In genomic region chr4:106907701-106908425, GRCm38 (mm10) we compare ENCODE assay signal across 8 mouse cellular contexts. TPM values are rescaled to one million over a fixed set of nuclear protein-coding genes. Genes with fewer than 3 reads are reported as not detected.
DNase-seq lines count a peak whose midpoint lies in the region; ATAC-seq lines count a peak whose summit lies in the region.

No protein-coding gene starts in this region.

- no peak overlapping the region for H3K9ac ChIP-seq in kidney, embryonic 14.5 days (ENCODE audit: low read depth, low read length)
- H3K9ac ChIP-seq in stomach, embryonic 16.5 days (ENCODE audit: low read length) = peak overlapping the region; percentile 54

- DNase-seq in heart, embryonic 10.5 days (ENCODE audit: low spot score) = peak; percentile 83
- peak; percentile 71 for DNase-seq in lung, postnatal 10 days
- DNase-seq in layer of hippocampus, postnatal 14 days (ENCODE audit: low spot score in 2 of 2) = no peak
- no peak for DNase-seq in cerebellum, adult 11 months

- H3K4me3 ChIP-seq in heart, embryonic 10.5 days = peak overlapping the region; percentile 100
- H3K4me3 ChIP-seq in kidney, embryonic 14.5 days (ENCODE audit: low read length) = peak overlapping the region; percentile 18; the same call in 1 of the 2 replicates
- 0 out of 2 replicates have a peak overlapping the region, but pooled peaks have one; percentile 4 for H3K4me3 ChIP-seq in stomach, embryonic 16.5 days (replicated peaks; ENCODE audit: low read length)

- WGBS in heart, embryonic 10.5 days = 3% methylated on average over 17 of the region's 17 CpGs
- WGBS in kidney, embryonic 14.5 days = 3% methylated on average over 17 of the region's 17 CpGs
- WGBS in stomach, embryonic 16.5 days = 15% methylated on average over 17 of the region's 17 CpGs

- H3K36me3 ChIP-seq in heart, embryonic 10.5 days = 0 out of 2 replicates have a peak, but pooled peaks cover under 1% of the 10 kb centered on the region
- H3K36me3 ChIP-seq in kidney, embryonic 14.5 days (ENCODE audit: control insufficient read depth, insufficient read depth, low read length) = no peaks in the 10 kb centered on the region
- H3K36me3 ChIP-seq in stomach, embryonic 16.5 days (ENCODE audit: control insufficient read depth, insufficient read depth, low read length) = no peaks in the 10 kb centered on the region

- H3K4me2 ChIP-seq in kidney, embryonic 14.5 days (replicated peaks; ENCODE audit: low read depth, low read length) = peak overlapping the region; percentile 31
- H3K4me2 ChIP-seq in stomach, embryonic 16.5 days (ENCODE audit: low read depth, low read length) = peak overlapping the region; percentile 97

- no peaks in the 10 kb centered on the region for H3K27me3 ChIP-seq in heart, embryonic 10.5 days (ENCODE audit: insufficient read depth, poor library complexity, severe bottlenecking)
- H3K27me3 ChIP-seq in kidney, embryonic 14.5 days (ENCODE audit: control insufficient read depth, insufficient read depth, low read length) = no peaks in the 10 kb centered on the region
- H3K27me3 ChIP-seq in stomach, embryonic 16.5 days (ENCODE audit: control insufficient read depth, insufficient read depth, low read length) = no peaks in the 10 kb centered on the region

- H3K4me1 ChIP-seq in heart, embryonic 10.5 days = peaks cover 56% of the 10 kb centered on the region
- H3K4me1 ChIP-seq in kidney, embryonic 14.5 days (ENCODE audit: control insufficient read depth, insufficient read depth, low read length) = peaks cover 29% of the 10 kb centered on the region
- peaks cover 29% of the 10 kb centered on the region for H3K4me1 ChIP-seq in stomach, embryonic 16.5 days (ENCODE audit: control insufficient read depth, insufficient read depth, low read length)

- H3K27ac ChIP-seq in heart, embryonic 10.5 days = peak overlapping the region; percentile 99
- peak overlapping the region; percentile 99 for H3K27ac ChIP-seq in kidney, embryonic 14.5 days (ENCODE audit: low read depth, low read length)
- H3K27ac ChIP-seq in stomach, embryonic 16.5 days (ENCODE audit: low read length) = peak overlapping the region; percentile 100

- no peaks in the 10 kb centered on the region for H3K9me3 ChIP-seq in heart, embryonic 10.5 days
- H3K9me3 ChIP-seq in kidney, embryonic 14.5 days (ENCODE audit: control insufficient read depth, low read length) = no peaks in the 10 kb centered on the region
- H3K9me3 ChIP-seq in stomach, embryonic 16.5 days (replicated peaks; ENCODE audit: control insufficient read depth, low read length) = no peaks in the 10 kb centered on the region

- peak; percentile 2 for ATAC-seq in CD4-positive, CD25-positive, alpha-beta regulatory T cell, adult 4 months
- peak; percentile 13; the same call in 1 of the 2 replicates for ATAC-seq in common myeloid progenitor, adult 5-6 weeks (replicated peaks; ENCODE audit: low read depth, poor library complexity, severe bottlenecking)
- ATAC-seq in kidney, embryonic 14.5 days (ENCODE audit: low FRiP score, low TSS enrichment) = peak; percentile 32; the same call in 1 of the 2 replicates
- no peak for ATAC-seq in stomach, embryonic 16.5 days (ENCODE audit: insufficient read depth, low FRiP score)

RNA-seq across cellular contexts. Expression of gene Ssbp3, which starts 2.6 kb away (rescaled TPM):
- 10 to 100 TPM; 60.0 to 60.9 TPM for polyA plus RNA-seq in CD4-positive, CD25-positive, alpha-beta regulatory T cell, adult 4 months (2017; shearing (Covaris generic))
- total RNA-seq in common myeloid progenitor, adult 5-6 weeks (2017) = 40.5 and 53.3 TPM in 2 replicates
- polyA plus RNA-seq in heart, embryonic 10.5 days (2016; fragmentation: Nextera tagmentation; extraction: Ambion mirVana) = 69.6 and 139 TPM in 2 replicates
- polyA plus RNA-seq in kidney, embryonic 14.5 days (2014; fragmentation: Nextera tagmentation; extraction: Ambion mirVana) = 81.5 and 118 TPM in 2 replicates
- polyA plus RNA-seq in stomach, embryonic 16.5 days (2015; fragmentation: Nextera tagmentation; extraction: Ambion mirVana) = 48.4 and 52.8 TPM in 2 replicates
- total RNA-seq in layer of hippocampus, postnatal 14 days (2021) = 100 to 1,000 TPM; 106 to 119 TPM

Comparison
In these comparisons a context has a peak if more than half of its experiments do, and no peak if none do; other contexts are left out.
1. DNase-seq: peak in heart, embryonic 10.5 days (single experiment) and lung, postnatal 10 days (single experiment); none in layer of hippocampus, postnatal 14 days (0 of 2) and cerebellum, adult 11 months (single experiment).
2. H3K4me3 ChIP-seq: peak in every context shown above with its lines; median percentile 100 in heart, embryonic 10.5 days; 18 in kidney, embryonic 14.5 days; 4 in stomach, embryonic 16.5 days.
3. Peak in every context shown above with its lines, with median percentiles within 50 percentile points of each other: H3K27ac ChIP-seq.